Mouse (Mus musculus): ENCODE results near the gene Slfn9. TPM values are rescaled to one million over a fixed set of nuclear protein-coding genes. Genes with fewer than 3 reads are reported as not detected.
A peak's percentile ranks its signal among the peaks of the same experiment; 100 is the strongest.
"Not testable (repeated sequence)": the region's sequence is repeated elsewhere in the genome, so short reads cannot be mapped to it uniquely, and the experiment has no call there.

Slfn9 gene
- polyA plus RNA-seq, 1 experiment from 2014 or later: 20.3 TPM

GRCm38 (mm10) chr11:82931671-82932450, 59.8 kb downstream of the Slfn9 start:
- not testable (repeated sequence) for H3K9me3 ChIP-seq (replicated peaks); H3K27ac ChIP-seq (ENCODE audit: poor library complexity, severe bottlenecking); ATAC-seq (ENCODE audit: insufficient number of reproducible peaks, low FRiP score)
- Histone ChIP-seq H3K4me3 (peak overlapping the region; percentile 64), H3K27me3 (replicated peaks) (peaks cover 23% of the 10 kb centered on the region; the same call in 1 of the 2 replicates), H3K4me1 (replicated peaks) (0 out of 2 replicates have a peak, but pooled peaks cover 11% of the 10 kb centered on the region), H3K36me3 (peaks cover 72% of the 10 kb centered on the region), H3K9ac (peak overlapping the region; percentile 83), H3K4me2 (peak overlapping the region; percentile 98)
- 5% methylated on average over 111 of the region's 119 CpGs for WGBS

- Histone ChIP-seq H3K9ac (peak overlapping the region; percentile 83), H3K27me3 (replicated peaks) (peaks cover 23% of the 10 kb centered on the region; the same call in 1 of the 2 replicates), H3K36me3 (peaks cover 72% of the 10 kb centered on the region), H3K4me2 (peak overlapping the region; percentile 98), H3K4me1 (replicated peaks) (0 out of 2 replicates have a peak, but pooled peaks cover 11% of the 10 kb centered on the region), H3K4me3 (peak overlapping the region; percentile 64)
- 4% methylated on average over 63 of the region's 63 CpGs for WGBS
- not testable (repeated sequence) for H3K9me3 ChIP-seq (replicated peaks); ATAC-seq (ENCODE audit: insufficient number of reproducible peaks, low FRiP score); H3K27ac ChIP-seq (ENCODE audit: poor library complexity, severe bottlenecking)
Observed at GRCm38 (mm10) chr11:82931161-82931560, 60.5 kb downstream of the Slfn9 start.

- H3K9me3 ChIP-seq (replicated peaks); ATAC-seq (ENCODE audit: insufficient number of reproducible peaks, low FRiP score); H3K27ac ChIP-seq (ENCODE audit: poor library complexity, severe bottlenecking): not testable (repeated sequence)
- WGBS: 8% methylated on average over 83 of the region's 85 CpGs
- H3K4me2 ChIP-seq: peak overlapping the region; percentile 98
- H3K4me3 ChIP-seq: peak overlapping the region; percentile 64
- peak overlapping the region; percentile 83; the same call in 1 of the 2 replicates for H3K9ac ChIP-seq
- H3K4me1 ChIP-seq (replicated peaks): peaks cover 17% of the 10 kb centered on the region
- H3K27me3 ChIP-seq (replicated peaks): peaks cover 23% of the 10 kb centered on the region; the same call in 1 of the 2 replicates
- peaks cover 72% of the 10 kb centered on the region for H3K36me3 ChIP-seq
Observed at GRCm38 (mm10) chr11:82930391-82930955, 61.2 kb downstream of the Slfn9 start.

- Histone ChIP-seq H3K27me3 (replicated peaks) (peaks cover 23% of the 10 kb centered on the region; the same call in 1 of the 2 replicates), H3K9me3 (replicated peaks) (0 out of 2 replicates have a peak, but pooled peaks cover 2% of the 10 kb centered on the region), H3K9ac (no peak overlapping the region), H3K27ac (ENCODE audit: poor library complexity, severe bottlenecking) (no peak overlapping the region), H3K36me3 (peaks cover 75% of the 10 kb centered on the region), H3K4me1 (replicated peaks) (peaks cover 24% of the 10 kb centered on the region), H3K4me3 (no peak overlapping the region), H3K4me2 (no peak overlapping the region)
- no peak for ATAC-seq (ENCODE audit: insufficient number of reproducible peaks, low FRiP score)
- WGBS: 70% methylated on average over 3 of the region's 3 CpGs
Observed at GRCm38 (mm10) chr11:82929633-82929950, 62.0 kb downstream of the Slfn9 start.

- WGBS: 44% methylated on average over 20 of the region's 20 CpGs
- no peak overlapping the region for H3K4me2 ChIP-seq
- peaks cover 74% of the 10 kb centered on the region for H3K36me3 ChIP-seq
- no peak overlapping the region for H3K4me3 ChIP-seq
- H3K4me1 ChIP-seq (replicated peaks): peaks cover 24% of the 10 kb centered on the region
- peaks cover 18% of the 10 kb centered on the region; the same call in 1 of the 2 replicates for H3K27me3 ChIP-seq (replicated peaks)
- no peak overlapping the region for H3K9ac ChIP-seq
- no peak overlapping the region for H3K27ac ChIP-seq (ENCODE audit: poor library complexity, severe bottlenecking)
- 0 out of 2 replicates have a peak, but pooled peaks have one; percentile 24 for ATAC-seq (ENCODE audit: insufficient number of reproducible peaks, low FRiP score)
- H3K9me3 ChIP-seq (replicated peaks): 0 out of 2 replicates have a peak, but pooled peaks cover 2% of the 10 kb centered on the region
Observed at GRCm38 (mm10) chr11:82928897-82929632, 62.6 kb downstream of the Slfn9 start.

Small RNA genes within 50 kb of the gene (microRNA-seq; reads per million reads assigned to microRNA genes)
- gene Gm27598: not detected
- not detected for gene Mir7679

Other genes starting within 250 kb of the Slfn9 start
- gene Cct6b, start 227.5 kb downstream of the Slfn9 start, polyA plus RNA-seq (2016; fragmentation: Nextera tagmentation; extraction: Ambion mirVana): 0.13 TPM in 1 of 2 replicates, not detected in the other
- 31.2 and 31.8 TPM in 2 replicates for gene Zfp830, start 227.5 kb downstream of the Slfn9 start, polyA plus RNA-seq (2016; fragmentation: Nextera tagmentation; extraction: Ambion mirVana)
- 29.0 and 37.4 TPM in 2 replicates for gene Lig3, start 210.7 kb downstream of the Slfn9 start, polyA plus RNA-seq (2016; fragmentation: Nextera tagmentation; extraction: Ambion mirVana)
- gene Rffl, start 120.6 kb downstream of the Slfn9 start, polyA plus RNA-seq (2016; fragmentation: Nextera tagmentation; extraction: Ambion mirVana): 6.7 and 6.8 TPM in 2 replicates
- 13.0 and 14.6 TPM in 2 replicates for gene Rad51d, start 101.2 kb downstream of the Slfn9 start, polyA plus RNA-seq (2016; fragmentation: Nextera tagmentation; extraction: Ambion mirVana)
- 0.10 and 0.12 TPM in 2 replicates for gene Fndc8, start 99.7 kb downstream of the Slfn9 start, polyA plus RNA-seq (2016; fragmentation: Nextera tagmentation; extraction: Ambion mirVana)
- gene Nle1, start 83.4 kb downstream of the Slfn9 start, polyA plus RNA-seq (2016; fragmentation: Nextera tagmentation; extraction: Ambion mirVana): 20.0 and 22.0 TPM in 2 replicates
- gene Unc45b, start 81.3 kb downstream of the Slfn9 start, polyA plus RNA-seq (2016; fragmentation: Nextera tagmentation; extraction: Ambion mirVana): 199 and 203 TPM in 2 replicates
- gene Slfn5, start 40.5 kb downstream of the Slfn9 start, polyA plus RNA-seq (2016; fragmentation: Nextera tagmentation; extraction: Ambion mirVana): 2.5 and 2.7 TPM in 2 replicates
- 0.26 and 0.36 TPM in 2 replicates for gene Slfn8, start 29.0 kb upstream of the Slfn9 start, polyA plus RNA-seq (2016; fragmentation: Nextera tagmentation; extraction: Ambion mirVana)
- 2.6 and 3.4 TPM in 2 replicates for gene Slfn2, start 73.3 kb upstream of the Slfn9 start, polyA plus RNA-seq (2016; fragmentation: Nextera tagmentation; extraction: Ambion mirVana)
- gene Slfn1, start 125.0 kb upstream of the Slfn9 start, polyA plus RNA-seq (2016; fragmentation: Nextera tagmentation; extraction: Ambion mirVana): not detected in 2 replicates
- not detected in 2 replicates for gene Slfn4, start 183.4 kb upstream of the Slfn9 start, polyA plus RNA-seq (2016; fragmentation: Nextera tagmentation; extraction: Ambion mirVana)
- gene Slfn3, start 199.5 kb upstream of the Slfn9 start, polyA plus RNA-seq (2016; fragmentation: Nextera tagmentation; extraction: Ambion mirVana): 1.1 and 1.2 TPM in 2 replicates